Mouse (Mus musculus) kidney, adult 2 months (tissue): ENCODE measurements around the gene Slc25a44. TPM values are rescaled to one million over a fixed set of nuclear protein-coding genes. Genes with fewer than 3 reads are reported as not detected.

Source experiments
- DNase-seq: peaks from one replicate; pipeline ENCODE4 v3.0.0; 2021
- H3K27ac ChIP-seq: fragments of 200-500 bp; 2 replicates; pipeline ENCODE4 v1.5.1; 2012; ENCODE audit warnings: low read depth, low read length, control low read depth, inconsistent platforms; ENCODE audit not compliant: insufficient read depth
- H3K27me3 ChIP-seq: fragments of 200-500 bp; replicated peaks from 2 replicates; pipeline ENCODE4 v1.6.1; 2012; ENCODE audit warnings: mild to moderate bottlenecking, moderate library complexity, low read length, inconsistent platforms; ENCODE audit not compliant: control insufficient read depth, insufficient read depth
- H3K36me3 ChIP-seq: fragments of 200-500 bp; 2 replicates; pipeline ENCODE4 v1.6.1; 2012; ENCODE audit warnings: mild to moderate bottlenecking, moderate library complexity, low read length, inconsistent platforms; ENCODE audit not compliant: control insufficient read depth, insufficient read depth
- H3K4me1 ChIP-seq: fragments of 200-500 bp; 2 replicates; pipeline ENCODE4 v1.6.1; 2011; ENCODE audit warnings: low read length; ENCODE audit not compliant: control insufficient read depth, insufficient read depth
- H3K4me3 ChIP-seq: fragments of 200-500 bp; 2 replicates; pipeline ENCODE4 v1.5.1; 2011; ENCODE audit warnings: mild to moderate bottlenecking, low read depth, low read length, control low read depth; ENCODE audit not compliant: insufficient read depth
- CTCF ChIP-seq: fragments of 200-500 bp; conservative IDR thresholded peaks from 2 replicates; pipeline ENCODE4 v1.5.1; 2011; ENCODE audit warnings: low read depth, mild to moderate bottlenecking, control low read depth, low read length, moderate library complexity, mixed read lengths; ENCODE audit not compliant: insufficient read depth, insufficient read length
- POLR2A ChIP-seq: fragments of 200-500 bp; IDR thresholded peaks from one replicate; pipeline ENCODE4 v1.6.1; 2011; ENCODE audit warnings: low read depth, low read length, control low read depth
- WGBS: fragments of 180-500 bp; shearing (Covaris S2); methylation state at CpG from one replicate; pipeline ENCODE4 v1.1.7; 2018; 5-methylcytosine and 5-hydroxymethylcytosine counted together
- polyA plus RNA-seq: library from polyadenylated mRNA; depleted of rRNA; stranded (reverse); fragments of >200 nt; gene quantifications from 2 replicates; pipeline ENCODE4 v1.2.3, GENCODE M21; 2012

Slc25a44 gene
- polyA plus RNA-seq, 1 experiment: 38.3 TPM

DNA sequence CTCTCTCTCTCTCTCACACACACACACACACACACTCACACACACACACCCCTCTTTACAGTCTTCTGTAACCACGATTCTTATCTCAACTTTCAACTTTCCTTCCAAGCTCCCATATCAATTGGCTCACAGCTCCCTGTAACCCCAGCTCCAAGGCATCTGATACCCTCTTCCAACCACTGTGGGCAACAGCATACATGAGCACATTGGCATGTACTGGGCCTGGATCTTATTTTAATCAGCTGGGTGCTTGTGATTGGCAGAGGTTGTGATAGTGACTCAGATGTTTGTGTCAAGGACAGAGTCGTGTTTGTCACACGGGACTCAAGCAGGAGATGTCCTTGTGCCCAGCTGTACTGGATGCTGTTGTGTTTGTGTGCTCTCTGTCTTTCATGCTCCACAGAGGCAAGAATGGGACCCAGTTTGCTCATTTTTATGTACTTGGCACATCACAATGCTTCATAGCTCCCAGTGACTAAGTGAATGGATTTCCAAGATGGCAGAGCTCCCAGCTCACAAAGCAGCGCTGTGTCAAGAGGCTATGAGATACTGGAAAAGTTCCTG lies 2.5 kb upstream of the Slc25a44 start:
- no peak overlapping the region for H3K4me3 ChIP-seq
- H3K27ac ChIP-seq: no peak overlapping the region
- H3K4me1 ChIP-seq: peaks cover 11% of the 10 kb centered on the region
- DNase-seq: no peak
- TF ChIP-seq CTCF: no peak
- no peak for TF ChIP-seq POLR2A
- H3K27me3 ChIP-seq: no peaks in the 10 kb centered on the region
- H3K36me3 ChIP-seq: no peaks in the 10 kb centered on the region
- WGBS: 73% methylated on average over 4 of the region's 4 CpGs

DNA sequence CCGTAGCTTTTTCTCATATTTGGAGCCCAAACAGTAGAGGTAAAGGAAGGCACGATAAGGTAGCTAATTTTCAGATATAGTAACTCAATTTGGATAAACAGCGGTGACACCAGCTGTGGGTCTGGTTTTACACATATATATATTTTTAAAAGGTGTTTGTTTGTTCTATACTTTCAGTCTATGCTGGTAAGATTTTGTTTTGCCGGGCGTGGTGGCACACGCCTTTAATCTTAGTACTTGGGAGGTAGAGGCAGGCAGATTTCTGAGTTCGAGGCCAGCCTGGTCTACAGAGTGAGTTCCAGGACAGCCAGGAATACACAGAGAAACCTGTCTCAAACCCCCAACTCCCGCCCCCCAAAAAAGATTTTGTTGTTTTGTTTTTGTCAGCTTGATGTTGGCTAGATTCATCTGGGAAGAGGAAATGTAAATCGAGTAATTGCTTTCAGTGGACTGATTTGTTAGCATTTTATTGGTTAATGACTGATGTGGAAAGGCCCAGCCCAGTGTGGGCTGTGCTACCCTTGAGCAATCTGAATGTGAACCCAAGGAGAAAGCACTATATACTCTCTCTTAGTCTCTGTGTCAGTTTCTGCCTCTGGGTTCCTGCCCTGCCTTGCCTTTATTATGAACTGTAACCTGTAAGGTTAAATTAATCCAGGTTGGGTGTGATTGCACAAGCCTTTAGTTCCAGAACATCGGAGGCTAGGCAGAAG lies 925 bp upstream of the Slc25a44 start:
- no peaks in the 10 kb centered on the region for H3K27me3 ChIP-seq
- DNase-seq: peak; percentile 54
- peak overlapping the region; percentile 83 for H3K27ac ChIP-seq
- H3K36me3 ChIP-seq: no peaks in the 10 kb centered on the region
- no peak for TF ChIP-seq POLR2A
- TF ChIP-seq CTCF: no peak
- no peak overlapping the region for H3K4me3 ChIP-seq
- 68% methylated on average over 10 of the region's 10 CpGs for WGBS
- H3K4me1 ChIP-seq: peaks cover 23% of the 10 kb centered on the region

DNA sequence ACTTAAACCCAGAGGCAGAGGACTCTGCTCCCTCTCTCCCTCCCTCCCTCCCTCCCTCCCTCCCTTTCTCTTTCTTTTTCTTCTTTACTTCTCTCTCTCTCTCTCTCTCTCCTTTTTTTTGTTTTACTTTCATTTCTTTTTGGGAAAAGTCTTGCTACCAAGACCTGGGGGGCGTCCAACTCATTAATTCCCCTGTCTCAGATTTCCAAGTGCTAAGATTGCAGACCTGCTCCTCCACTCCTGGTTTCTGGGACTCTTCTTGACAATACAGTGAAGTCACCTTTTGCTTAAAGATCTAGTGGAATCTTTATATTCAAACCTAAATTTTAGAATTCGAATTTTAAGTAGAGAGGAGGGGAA lies 371 bp upstream of the Slc25a44 start:
- Histone ChIP-seq H3K36me3 (no peaks in the 10 kb centered on the region), H3K4me1 (peaks cover 23% of the 10 kb centered on the region), H3K4me3 (peak overlapping the region; percentile 25; the same call in 1 of the 2 replicates), H3K27me3 (no peaks in the 10 kb centered on the region), H3K27ac (peak overlapping the region; percentile 79; the same call in 1 of the 2 replicates)
- TF ChIP-seq CTCF: no peak
- 11% methylated on average over 2 of the region's 2 CpGs for WGBS
- no peak for DNase-seq

DNA sequence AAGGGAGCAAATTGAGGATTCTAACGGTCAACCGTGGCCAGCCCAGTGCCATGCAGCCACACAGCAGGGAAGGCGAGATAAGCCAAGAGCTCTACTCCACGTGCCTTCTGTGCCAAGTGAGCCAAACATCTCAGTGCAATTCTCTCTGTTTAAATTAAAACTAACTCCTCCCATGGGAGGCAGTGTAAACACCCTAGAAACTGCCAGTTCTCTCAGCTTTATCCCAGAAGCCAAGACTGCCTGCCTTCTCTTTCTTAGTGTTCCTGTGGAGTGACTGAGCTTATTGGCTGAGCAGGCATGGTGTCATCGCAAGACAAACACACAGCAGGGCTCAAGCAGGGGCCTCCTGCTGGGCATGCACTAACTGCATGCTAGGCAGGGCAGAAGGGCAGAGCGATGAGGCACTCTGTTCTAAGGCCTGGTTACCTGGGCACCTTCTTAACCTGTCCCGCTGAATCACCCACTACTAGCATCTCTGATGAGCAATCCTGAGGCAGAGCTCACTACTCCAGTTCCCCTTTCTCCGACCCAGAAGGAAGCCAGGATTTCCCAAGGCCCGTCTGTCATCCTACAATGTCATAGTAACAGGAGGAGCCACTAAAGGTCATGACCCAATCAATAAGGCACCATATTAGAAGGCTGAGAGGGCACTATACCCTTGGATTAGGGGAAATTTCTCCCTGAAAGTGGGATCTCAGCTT lies 2.8 kb downstream of the Slc25a44 start:
- Histone ChIP-seq H3K4me3 (no peak overlapping the region), H3K27me3 (no peaks in the 10 kb centered on the region), H3K27ac (no peak overlapping the region), H3K36me3 (no peaks in the 10 kb centered on the region), H3K4me1 (peaks cover 23% of the 10 kb centered on the region)
- 40% methylated on average over 9 of the region's 9 CpGs for WGBS
- no peak for TF ChIP-seq POLR2A
- 0 out of 2 replicates have a peak, but pooled peaks have one; percentile 27 for TF ChIP-seq CTCF
- peak; percentile 82 for DNase-seq

DNA sequence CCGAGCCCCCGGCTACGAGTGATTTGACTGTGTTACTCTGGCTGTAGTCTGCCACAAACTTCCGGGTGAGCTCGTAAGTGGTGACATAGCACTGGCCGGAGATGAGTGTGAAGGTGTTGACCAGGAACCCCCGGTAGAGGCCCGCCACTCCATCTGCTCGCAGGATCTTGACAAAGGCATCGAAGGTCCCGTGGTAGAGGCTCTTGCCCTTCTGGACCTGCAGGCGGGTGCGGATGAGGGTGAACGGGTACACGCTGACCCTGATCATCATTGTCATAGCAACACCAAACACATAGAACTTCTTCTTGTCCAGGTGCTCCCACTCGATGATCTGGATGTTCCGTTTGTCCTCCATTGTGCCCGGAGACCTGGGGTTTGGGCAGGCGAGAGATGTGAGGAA lies 4.2 kb downstream of the Slc25a44 start:
- no peak for TF ChIP-seq POLR2A
- TF ChIP-seq CTCF: no peak
- WGBS: 67% methylated on average over 19 of the region's 19 CpGs
- H3K4me1 ChIP-seq: peaks cover 22% of the 10 kb centered on the region
- H3K27ac ChIP-seq: no peak overlapping the region
- peak; percentile 34 for DNase-seq
- H3K4me3 ChIP-seq: no peak overlapping the region
- H3K36me3 ChIP-seq: no peaks in the 10 kb centered on the region
- no peaks in the 10 kb centered on the region for H3K27me3 ChIP-seq

DNA sequence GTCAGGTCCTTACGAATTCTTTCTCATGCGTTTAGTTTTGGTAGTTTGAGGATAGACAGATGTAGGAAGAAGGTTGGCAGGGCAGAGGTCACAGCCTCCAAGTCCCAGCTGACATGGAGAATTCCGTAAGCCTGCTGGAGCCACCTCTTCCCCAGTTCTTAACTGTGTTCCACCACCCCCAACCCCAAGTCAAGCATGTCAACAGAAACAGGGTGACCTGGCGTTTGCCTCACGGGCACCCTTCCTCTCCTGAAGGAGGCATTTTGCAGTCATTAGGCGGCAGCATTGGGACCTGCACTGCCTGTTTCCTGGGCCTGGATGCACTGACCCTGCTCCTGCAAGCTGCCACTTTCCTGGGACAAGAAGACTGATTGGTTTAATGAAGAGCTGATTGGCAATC lies 6.9 kb downstream of the Slc25a44 start:
- H3K27ac ChIP-seq: no peak overlapping the region
- TF ChIP-seq POLR2A (no peak), CTCF (no peak)
- no peak overlapping the region for H3K4me3 ChIP-seq
- WGBS: 70% methylated on average over 6 of the region's 6 CpGs
- H3K27me3 ChIP-seq: no peaks in the 10 kb centered on the region
- H3K36me3 ChIP-seq: no peaks in the 10 kb centered on the region; the same call in 1 of the 2 replicates
- no peak for DNase-seq
- H3K4me1 ChIP-seq: peaks cover 13% of the 10 kb centered on the region

DNA sequence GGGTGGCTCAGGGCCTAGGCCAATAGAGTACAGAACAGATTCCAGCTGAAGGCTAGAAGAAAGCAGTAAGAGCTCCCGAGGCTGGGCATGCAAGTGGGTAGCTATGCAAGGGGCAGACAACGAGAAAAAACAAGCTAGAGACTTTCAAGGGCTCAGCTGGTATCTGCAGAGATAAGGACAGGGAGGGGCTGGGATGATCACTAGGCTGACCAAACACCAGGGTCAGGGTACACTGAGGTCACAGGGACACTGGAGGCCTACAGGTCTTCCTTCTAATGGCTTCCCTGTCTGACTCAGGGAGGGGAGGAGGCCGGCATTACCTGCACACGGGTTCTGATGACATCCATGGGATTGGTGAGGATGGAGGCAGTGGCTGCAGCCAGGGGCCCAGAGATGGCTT lies 9.3 kb downstream of the Slc25a44 start:
- no peak for DNase-seq
- peaks cover 2% of the 10 kb centered on the region; the same call in 1 of the 2 replicates for H3K4me1 ChIP-seq
- whole genome bisulfite sequencing: 75% methylated on average over 4 of the region's 4 CpGs
- no peaks in the 10 kb centered on the region; the same call in 1 of the 2 replicates for H3K36me3 ChIP-seq
- H3K4me3 ChIP-seq: no peak overlapping the region
- H3K27me3 ChIP-seq: no peaks in the 10 kb centered on the region
- H3K27ac ChIP-seq: no peak overlapping the region
- TF ChIP-seq POLR2A: no peak
- no peak for TF ChIP-seq CTCF
